Mouse (Mus musculus) CH12.LX (cell line): Measurements from ENCODE around the gene Ppp1r35. TPM values are rescaled to one million over a fixed set of nuclear protein-coding genes. Genes with fewer than 3 reads are reported as not detected.

Experiments
- DNase-seq: peaks from one replicate; pipeline ENCODE4 v3.0.0-alpha.2; 2013; ENCODE audit errors: extremely low read depth
- H3K27ac ChIP-seq: 2 replicates; pipeline ENCODE4 v1.5.1; 2012; ENCODE audit warnings: low read depth, mild to moderate bottlenecking, control low read depth, moderate library complexity; ENCODE audit not compliant: insufficient read depth
- H3K27me3 ChIP-seq: replicated peaks from 2 replicates; pipeline ENCODE3; 2012; ENCODE audit warnings: inconsistent platforms
- H3K36me3 ChIP-seq, 2 experiments: replicated peaks in 1 of 2; 2 replicates each; pipeline versions ENCODE3 to v1.6.1; 2012; ENCODE audit warnings: inconsistent platforms in 1 of 2, low read length in 1 of 2, mild to moderate bottlenecking in 1 of 2, mixed read lengths in 1 of 2, moderate library complexity in 1 of 2; ENCODE audit not compliant: control insufficient read depth in 1 of 2, insufficient read depth in 1 of 2
- H3K4me1 ChIP-seq, 2 experiments: 2 replicates each; pipeline ENCODE4 v1.6.1; 2012; ENCODE audit warnings: inconsistent platforms in 1 of 2, moderate library complexity in 1 of 2; ENCODE audit not compliant: insufficient read depth in 2 of 2, control insufficient read depth in 1 of 2
- H3K4me2 ChIP-seq: 2 replicates; pipeline ENCODE4 v1.6.1; 2012; ENCODE audit warnings: low read depth, mild to moderate bottlenecking, control low read depth; ENCODE audit not compliant: poor library complexity, insufficient read depth, severe bottlenecking
- H3K4me3 ChIP-seq, 3 experiments: fragments of 150-350 bp in 1 of 3; sonication (generic) in 1 of 3; replicated peaks in 1 of 3; 2 replicates each; pipeline versions ENCODE3 to v1.5.1; 2011 to 2012; ENCODE audit warnings: low read depth in 2 of 3, low read length in 2 of 3, mild to moderate bottlenecking in 2 of 3, moderate library complexity in 2 of 3, control low read depth in 1 of 3, improper control_type of control experiment in 1 of 3, inconsistent platforms in 1 of 3, mixed read lengths in 1 of 3; ENCODE audit not compliant: poor library complexity in 1 of 3
- H3K79me2 ChIP-seq: replicated peaks from 2 replicates; pipeline ENCODE4 v1.6.1; 2012; ENCODE audit warnings: mild to moderate bottlenecking, moderate library complexity; ENCODE audit not compliant: control insufficient read depth, poor library complexity, insufficient read depth, severe bottlenecking; ENCODE audit errors: extremely low read depth
- H3K9ac ChIP-seq: 2 replicates; pipeline ENCODE4 v1.6.1; 2012; ENCODE audit warnings: low read depth, mild to moderate bottlenecking, control low read depth, moderate library complexity; ENCODE audit not compliant: insufficient read depth
- H3K9me3 ChIP-seq: replicated peaks from 2 replicates; pipeline ENCODE3; 2012; ENCODE audit warnings: low read length, inconsistent platforms, mixed read lengths
- CHD1 ChIP-seq: IDR thresholded peaks from 2 replicates; pipeline ENCODE4 v1.6.1; 2012; ENCODE audit warnings: low read depth, low read length, improper control_type of control experiment, inconsistent platforms
- CTCF ChIP-seq, 2 experiments: IDR thresholded peaks in 1 of 2; conservative IDR thresholded peaks in 1 of 2; 2 replicates each; pipeline ENCODE4 v1.5.1; 2011 to 2012; ENCODE audit warnings: low read depth in 2 of 2, low read length in 2 of 2, improper control_type of control experiment in 1 of 2, inconsistent platforms in 1 of 2, mild to moderate bottlenecking in 1 of 2, moderate library complexity in 1 of 2
- E2F4 ChIP-seq: IDR thresholded peaks from 2 replicates; pipeline ENCODE4 v1.6.1; 2011; ENCODE audit warnings: low read depth, low read length, improper control_type of control experiment; ENCODE audit not compliant: insufficient replicate concordance
- GABPA ChIP-seq: IDR thresholded peaks from 2 replicates; pipeline ENCODE4 v1.6.1; 2012; ENCODE audit warnings: low read depth, low read length, improper control_type of control experiment, inconsistent platforms; ENCODE audit not compliant: insufficient replicate concordance
- IRF4 ChIP-seq: IDR thresholded peaks from 2 replicates; pipeline ENCODE4 v1.6.1; 2014; ENCODE audit warnings: low read depth, mild to moderate bottlenecking, inconsistent platforms, low read length, improper control_type of control experiment
- JUN ChIP-seq: IDR thresholded peaks from 2 replicates; pipeline ENCODE4 v1.6.1; 2011; ENCODE audit warnings: low read depth, mild to moderate bottlenecking, low read length, improper control_type of control experiment, moderate library complexity; ENCODE audit not compliant: insufficient read depth
- KAT2A ChIP-seq: IDR thresholded peaks from 2 replicates; pipeline ENCODE4 v1.6.1; 2012; ENCODE audit warnings: low read length, improper control_type of control experiment, inconsistent platforms; ENCODE audit not compliant: insufficient replicate concordance
- MAFK ChIP-seq: IDR thresholded peaks from 2 replicates; pipeline ENCODE4 v1.6.1; 2011; ENCODE audit warnings: low read length, improper control_type of control experiment; ENCODE audit not compliant: insufficient replicate concordance
- MAX ChIP-seq: IDR thresholded peaks from 2 replicates; pipeline ENCODE4 v1.6.1; 2011; ENCODE audit warnings: low read length, improper control_type of control experiment
- MAZ ChIP-seq: IDR thresholded peaks from 2 replicates; pipeline ENCODE4 v1.6.1; 2012; ENCODE audit warnings: low read depth, mild to moderate bottlenecking, inconsistent platforms, low read length, improper control_type of control experiment, moderate library complexity
- NELFE ChIP-seq: IDR thresholded peaks from 2 replicates; pipeline ENCODE4 v1.6.1; 2011; ENCODE audit warnings: low read depth, low read length, improper control_type of control experiment
- NRF1 ChIP-seq: IDR thresholded peaks from 2 replicates; pipeline ENCODE4 v1.6.1; 2014; ENCODE audit warnings: low read depth, mild to moderate bottlenecking, inconsistent platforms, low read length, improper control_type of control experiment, moderate library complexity
- POLR2A ChIP-seq: IDR thresholded peaks from 2 replicates; pipeline ENCODE4 v1.6.1; 2011; ENCODE audit warnings: low read depth, mild to moderate bottlenecking, improper control_type of control experiment, low read length
- POLR2AphosphoS2 ChIP-seq: IDR thresholded peaks from 2 replicates; pipeline ENCODE4 v1.6.1; 2011; ENCODE audit warnings: low read depth, low read length, improper control_type of control experiment
- RAD21 ChIP-seq: IDR thresholded peaks from 2 replicates; pipeline ENCODE4 v1.6.1; 2011; ENCODE audit warnings: low read depth, mild to moderate bottlenecking, low read length, improper control_type of control experiment, moderate library complexity
- RCOR1 ChIP-seq: conservative IDR thresholded peaks from 2 replicates; pipeline ENCODE4 v1.6.1; 2012; ENCODE audit warnings: low read depth, mild to moderate bottlenecking, inconsistent platforms, low read length, improper control_type of control experiment
- SMC3 ChIP-seq: IDR thresholded peaks from 2 replicates; pipeline ENCODE4 v1.6.1; 2011; ENCODE audit warnings: low read depth, low read length, improper control_type of control experiment
- TBP ChIP-seq: conservative IDR thresholded peaks from 2 replicates; pipeline ENCODE4 v1.6.1; 2011; ENCODE audit warnings: low read depth, low read length, improper control_type of control experiment
- TCF12 ChIP-seq: IDR thresholded peaks from 2 replicates; pipeline ENCODE4 v1.6.1; 2014; ENCODE audit warnings: low read depth, mild to moderate bottlenecking, inconsistent platforms, low read length, improper control_type of control experiment
- USF1 ChIP-seq: IDR thresholded peaks from 2 replicates; pipeline ENCODE4 v1.6.1; 2014; ENCODE audit warnings: low read depth, mild to moderate bottlenecking, inconsistent platforms, low read length, improper control_type of control experiment
- USF2 ChIP-seq: conservative IDR thresholded peaks from 2 replicates; pipeline ENCODE4 v1.6.1; 2011; ENCODE audit warnings: low read depth, low read length, improper control_type of control experiment
- ZKSCAN1 ChIP-seq: IDR thresholded peaks from 2 replicates; pipeline ENCODE4 v1.6.1; 2012; ENCODE audit warnings: low read depth, inconsistent platforms, low read length, improper control_type of control experiment, borderline replicate concordance
- dilution Hi-C: fragments of 300-500 bp; cut with MboI; formaldehyde crosslinking; loops from 2 replicates; pipeline ENCODE4 v1.14.3; 2020; ENCODE audit warnings: low sequenced_read_pairs; ENCODE audit not compliant: extremely low pct_unique_long_range_greater_than_20kb, extremely low pct_ligation_motif_present
- in situ Hi-C: fragments of 300-500 bp; cut with MboI; formaldehyde crosslinking; loops from 3 replicates; pipeline ENCODE4 v1.14.3; 2019; ENCODE audit warnings: low sequenced_read_pairs, low pct_ligation_motif_present, low pct_unique_long_range_greater_than_20kb, mixed read lengths
- polyA plus RNA-seq: library from polyadenylated mRNA; unstranded; fragments of >175 nt; gene quantifications from 2 replicates; pipeline ENCODE4 v1.2.1, GENCODE M21; 2012; ENCODE audit warnings: low read depth; ENCODE audit not compliant: insufficient read length
- total RNA-seq, 2 experiments: library from RNA; depleted of rRNA; stranded (reverse); fragments of 300-350 nt in 1 of 2; fragments of >200 nt in 1 of 2; gene quantifications; 2 replicates each; pipeline ENCODE4 v1.2.3; 2012 to 2014

Ppp1r35 gene
- total and polyA plus RNA-seq, 3 experiments: 17.3 to 34.6 (median 23.3) TPM

DNA sequence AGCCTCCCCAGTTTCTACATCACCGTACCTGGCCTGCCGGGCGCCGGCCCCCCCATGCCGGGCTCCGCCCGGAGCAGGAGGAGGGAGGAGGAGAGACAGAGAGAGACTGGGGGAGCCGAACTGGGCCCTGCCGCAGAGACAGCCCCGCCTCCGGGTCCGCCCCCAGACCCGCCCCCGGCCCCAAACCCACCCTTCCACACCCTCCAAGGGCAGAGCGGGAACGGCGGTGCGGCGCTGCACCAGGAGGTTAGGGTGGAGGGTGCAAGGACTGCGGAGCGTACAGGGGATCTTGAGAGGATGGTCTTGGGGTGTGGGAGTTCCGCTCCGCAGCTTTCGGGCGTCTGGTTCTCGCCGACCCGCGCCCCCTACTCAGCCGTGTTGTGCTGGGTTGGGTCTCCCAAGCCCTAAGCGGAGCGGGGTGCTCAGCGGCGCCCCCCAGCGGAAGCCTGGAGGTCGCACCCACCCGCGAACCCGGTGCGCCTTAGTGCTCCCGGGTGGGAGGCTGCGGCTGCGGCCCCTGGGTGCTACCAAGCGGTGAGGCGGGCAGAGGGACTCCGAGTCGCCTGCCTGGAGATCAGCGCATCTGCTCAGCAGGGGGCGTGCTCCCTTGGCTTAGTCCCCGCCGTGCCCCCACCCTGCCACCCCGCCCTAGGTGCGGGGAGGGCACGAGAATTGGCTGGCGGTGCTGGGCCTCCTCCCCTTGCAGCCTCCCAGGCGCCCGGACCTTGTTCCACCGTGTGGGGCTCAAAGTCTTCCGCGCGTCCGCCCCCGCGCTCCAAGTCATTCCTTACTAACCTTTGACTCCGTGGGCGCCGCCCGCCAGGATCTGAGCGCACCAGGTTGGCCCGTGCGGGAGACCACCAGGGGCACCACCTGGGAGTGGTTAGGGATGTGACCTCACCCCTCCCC lies 37.4 kb upstream of the Ppp1r35 start, which contains the start of gene Nyap1:
Gene Nyap1 (minus strand): TSS at position 585 of the 909 bp plus-strand sequence.
- in situ Hi-C loops: no loop called here
- Histone ChIP-seq H3K4me2 (peak within 1 kb of the TSS; percentile 39), H3K36me3 (no peaks in the 10 kb centered on the region), H3K9me3 (no peaks in the 10 kb centered on the region), H3K4me3 (peak within 1 kb of the TSS; percentile 35 to 57 (median 48)), H3K9ac (peak within 1 kb of the TSS; percentile 4; the same call in 1 of the 2 replicates), H3K27me3 (peaks cover 10% of the 10 kb centered on the region), H3K79me2 (no peaks in the 10 kb centered on the region), H3K4me1 (peaks cover 0 to 25% of the 10 kb centered on the region in 2 experiments; a peak in 2 of 4 replicates), H3K27ac (no peak within 1 kb of the TSS)
- dilution Hi-C loops: no loop called here
- TF ChIP-seq CHD1 (no peak), POLR2A (peak; percentile 34; the same call in 1 of the 2 replicates), MAZ (peak; percentile 86), SMC3 (peak; percentile 55), KAT2A (no peak), RAD21 (no peak; the same call in none of the 2 replicates), GABPA (no peak), JUN (no peak), USF1 (no peak), E2F4 (0 out of 2 replicates have a peak, but pooled peaks have one; percentile 36), USF2 (no peak), ZKSCAN1 (no peak), CTCF (conservative IDR thresholded peaks at IDR 0.05 in 1 of 2, IDR thresholded peaks at IDR 0.05 in 1 of 2; ENCODE audit: low read depth in 2 of 2, low read length in 2 of 2) (peak in 1 of 2 experiments; percentile 71; a peak in 2 of 4 replicates), TBP (no peak), RCOR1 (no peak), MAX (no peak), IRF4 (no peak)
- TF ChIP-seq, all 38 proteins: peak for 5
- peak; percentile 52 for DNase-seq

- no peak for TF ChIP-seq MAFK
- TF ChIP-seq TCF12: no peak
- TF ChIP-seq TBP: no peak
- no peak for TF ChIP-seq NRF1
- no peak for TF ChIP-seq USF1
- TF ChIP-seq ZKSCAN1: no peak
- TF ChIP-seq POLR2AphosphoS2: no peak
- no peak for TF ChIP-seq NELFE
- TF ChIP-seq, all 38 proteins: peak for 0
- Histone ChIP-seq H3K9ac (no peak overlapping the region), H3K36me3 (no peaks in the 10 kb centered on the region), H3K4me3 (no peak overlapping the region), H3K27me3 (peaks cover 10% of the 10 kb centered on the region), H3K27ac (no peak overlapping the region), H3K9me3 (no peaks in the 10 kb centered on the region), H3K79me2 (peaks cover 6% of the 10 kb centered on the region), H3K4me1 (peaks cover 0 to 25% of the 10 kb centered on the region in 2 experiments; a peak in 2 of 4 replicates), H3K4me2 (no peak overlapping the region)
- in situ Hi-C loops (no loop called here), dilution Hi-C loops (no loop called here)
- DNase-seq: no peak
Observed at GRCm38 (mm10) chr5:137742048-137742447, 36.6 kb upstream of the Ppp1r35 start.
